Mouse (Mus musculus) hindlimb bud, embryonic 11.5 days (tissue): ENCODE data around the gene Tomm40l.
"Not testable (repeated sequence)": the region's sequence is repeated elsewhere in the genome, so short reads cannot be mapped to it uniquely, and the experiment has no call there.

Experiments used
- DNase-seq: peaks from one replicate; pipeline ENCODE4 v3.0.0-alpha.2; 2012; ENCODE audit warnings: low read depth, low spot score; ENCODE audit errors: extremely low spot score

Tomm40l gene

GRCm38 (mm10) chr1:171250680-171251593, 28.6 kb upstream of the Tomm40l start, which contains the start of gene Ndufs2:
Gene Ndufs2 (minus strand): TSS chr1:171251388.
- no peak for DNase-seq

- no peak for DNase-seq
Observed at GRCm38 (mm10) chr1:171249913-171250600, 27.7 kb upstream of the Tomm40l start, which contains the start of gene Adamts4. Gene Adamts4 (plus strand): TSS chr1:171250421.

- no peak for DNase-seq
Observed at GRCm38 (mm10) chr1:171248386-171249226, 26.3 kb upstream of the Tomm40l start.

- DNase-seq = no peak
Observed at GRCm38 (mm10) chr1:171247916-171248315, 25.6 kb upstream of the Tomm40l start.

- DNase-seq = no peak
Observed at GRCm38 (mm10) chr1:171247453-171247841, 25.1 kb upstream of the Tomm40l start.

- peak; percentile 92 for DNase-seq
Observed at GRCm38 (mm10) chr1:171246709-171247452, 24.6 kb upstream of the Tomm40l start.

GRCm38 (mm10) chr1:171245353-171245752, 23.0 kb upstream of the Tomm40l start:
- DNase-seq = no peak

GRCm38 (mm10) chr1:171241952-171242351, 19.6 kb upstream of the Tomm40l start:
- DNase-seq = not testable (repeated sequence)

- no peak for DNase-seq
Observed at GRCm38 (mm10) chr1:171240911-171241310, 18.6 kb upstream of the Tomm40l start.

- DNase-seq = no peak
Observed at GRCm38 (mm10) chr1:171239992-171240744, 17.9 kb upstream of the Tomm40l start.

GRCm38 (mm10) chr1:171238463-171238862, 16.1 kb upstream of the Tomm40l start:
- DNase-seq = no peak

- DNase-seq = no peak
Observed at GRCm38 (mm10) chr1:171237438-171237837, 15.1 kb upstream of the Tomm40l start.

GRCm38 (mm10) chr1:171235791-171236190, 13.5 kb upstream of the Tomm40l start:
- DNase-seq = no peak

GRCm38 (mm10) chr1:171234538-171234937, 12.2 kb upstream of the Tomm40l start:
- DNase-seq = no peak

GRCm38 (mm10) chr1:171234126-171234525, 11.8 kb upstream of the Tomm40l start, which contains the start of gene Fcer1g:
Gene Fcer1g (minus strand): TSS chr1:171234365.
- DNase-seq = no peak

- DNase-seq = no peak
Observed at GRCm38 (mm10) chr1:171232800-171233730, 10.8 kb upstream of the Tomm40l start.

- DNase-seq = no peak
Observed at GRCm38 (mm10) chr1:171232348-171232747, 10.0 kb upstream of the Tomm40l start.

GRCm38 (mm10) chr1:171231844-171232243, 9.5 kb upstream of the Tomm40l start:
- no peak for DNase-seq
